Mouse (Mus musculus) hindbrain, postnatal 0 days (tissue): ENCODE data around the gene Picalm. TPM values are rescaled to one million over a fixed set of nuclear protein-coding genes. Genes with fewer than 3 reads are reported as not detected.
A peak's percentile ranks its signal among the peaks of the same experiment; 100 is the strongest.

Experiments used
- ATAC-seq: fragments of 200-750 bp; cut with Nextera tagmentation; 2 replicates; pipeline ENCODE4 v1.8.0; 2017; ENCODE audit warnings: mild to moderate bottlenecking, moderate TSS enrichment, moderate library complexity
- DNase-seq: peaks from one replicate; pipeline ENCODE4 v3.0.0-alpha.2; 2015; ENCODE audit warnings: low spot score
- H3K27ac ChIP-seq: fragments of 300-500 bp; sonication (generic); 2 replicates; pipeline ENCODE4 v1.5.1; 2014; ENCODE audit warnings: mild to moderate bottlenecking
- H3K27me3 ChIP-seq: fragments of 300-500 bp; sonication (generic); 2 replicates; pipeline ENCODE4 v1.6.1; 2014; ENCODE audit warnings: low read length, mixed read lengths; ENCODE audit not compliant: insufficient read depth
- H3K36me3 ChIP-seq: fragments of 300-500 bp; sonication (generic); 2 replicates; pipeline ENCODE4 v1.6.1; 2014; ENCODE audit warnings: low read length, mixed read lengths; ENCODE audit not compliant: insufficient read depth
- H3K4me1 ChIP-seq: fragments of 300-500 bp; sonication (generic); 2 replicates; pipeline ENCODE4 v1.6.1; 2014; ENCODE audit warnings: antibody characterized with exemption, low read length, mixed read lengths; ENCODE audit not compliant: insufficient read depth
- H3K4me2 ChIP-seq: fragments of 300-500 bp; sonication (generic); 2 replicates; pipeline ENCODE4 v1.6.1; 2014; ENCODE audit warnings: low read depth, mild to moderate bottlenecking, low read length, moderate library complexity, mixed read lengths
- H3K4me3 ChIP-seq: fragments of 300-500 bp; sonication (generic); 2 replicates; pipeline ENCODE4 v1.5.1; 2014; ENCODE audit warnings: low read length
- H3K9ac ChIP-seq: fragments of 300-500 bp; sonication (generic); replicated peaks from 2 replicates; pipeline ENCODE4 v1.6.1; 2014; ENCODE audit warnings: mild to moderate bottlenecking, low read length, moderate library complexity, mixed read lengths
- H3K9me3 ChIP-seq: fragments of 300-500 bp; sonication (generic); 2 replicates; pipeline ENCODE4 v1.6.1; 2016; ENCODE audit warnings: low read length, mixed read lengths
- CTCF ChIP-seq: IDR thresholded peaks from 2 replicates; pipeline ENCODE4 v1.5.1; 2016; ENCODE audit warnings: antibody characterized with exemption, control low read depth, low read depth
- WGBS: fragments of 180-500 bp; shearing (Covaris S2); extraction: QIAGEN DNeasy Blood & Tissue Kit; methylation state at CpG from one replicate; pipeline ENCODE4 v1.1.7; 2014; 5-methylcytosine and 5-hydroxymethylcytosine counted together
- polyA plus RNA-seq: library from polyadenylated mRNA; unstranded; fragments of >200 nt; fragmentation: Nextera tagmentation; extraction: Ambion mirVana; gene quantifications from 2 replicates; pipeline ENCODE4 v1.2.1, GENCODE M21; 2015
- total RNA-seq: library from RNA; depleted of rRNA; stranded (reverse); fragments of >200 nt; gene quantifications from 2 replicates; pipeline ENCODE4 v1.2.3, GENCODE M21; 2014

Picalm gene
- total and polyA plus RNA-seq, 2 experiments from 2014 or later = 22.4 to 141 TPM

DNA sequence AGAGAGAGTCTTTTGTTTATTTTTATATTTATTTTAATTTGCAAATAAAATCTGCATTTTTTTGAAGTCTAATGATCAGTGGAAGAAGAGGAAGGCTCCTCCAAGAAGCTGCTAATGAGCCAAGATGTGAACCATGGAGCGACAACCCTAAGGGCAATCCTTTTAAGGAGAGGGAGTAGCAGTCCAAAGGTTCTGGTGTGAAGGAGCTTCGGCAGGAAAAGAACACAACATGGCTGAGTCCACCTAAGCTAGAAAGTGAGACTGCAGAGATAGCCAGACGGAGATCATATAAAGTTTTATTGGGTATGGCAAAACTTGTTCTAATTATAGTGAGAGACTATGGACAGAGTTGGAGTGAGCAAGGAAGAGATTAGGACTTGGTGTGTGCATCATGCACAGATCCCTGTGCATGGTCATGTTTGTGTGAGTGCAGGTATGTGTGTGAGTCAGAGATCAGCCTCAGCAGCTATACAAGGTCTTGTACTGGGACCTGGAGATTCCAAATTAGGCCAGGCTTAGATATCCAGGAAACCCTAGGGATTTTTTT, 29.3 kb upstream of the Picalm start:
- Histone ChIP-seq H3K4me2 (no peak overlapping the region), H3K9me3 (no peaks in the 10 kb centered on the region), H3K4me3 (no peak overlapping the region), H3K27me3 (no peaks in the 10 kb centered on the region), H3K9ac (no peak overlapping the region), H3K27ac (no peak overlapping the region), H3K4me1 (no peaks in the 10 kb centered on the region), H3K36me3 (no peaks in the 10 kb centered on the region)
- DNase-seq (no peak), ATAC-seq (no peak)
- 86% methylated on average over 3 of the region's 3 CpGs for WGBS
- no peak for TF ChIP-seq CTCF

- H3K36me3 ChIP-seq = no peaks in the 10 kb centered on the region
- no peak overlapping the region for H3K9ac ChIP-seq
- H3K27ac ChIP-seq = no peak overlapping the region
- no peak for TF ChIP-seq CTCF
- DNase-seq (no peak), ATAC-seq (no peak)
- no peak overlapping the region for H3K4me2 ChIP-seq
- H3K27me3 ChIP-seq = no peaks in the 10 kb centered on the region
- no peaks in the 10 kb centered on the region for H3K4me1 ChIP-seq
- 100% methylated on average over 2 of the region's 2 CpGs for WGBS
- H3K9me3 ChIP-seq = no peaks in the 10 kb centered on the region; the same call in 1 of the 2 replicates
- H3K4me3 ChIP-seq = no peak overlapping the region
Observed at GRCm38 (mm10) chr7:90116100-90116499, 13.9 kb upstream of the Picalm start.

- no peak overlapping the region for H3K27ac ChIP-seq
- H3K9ac ChIP-seq = no peak overlapping the region
- H3K36me3 ChIP-seq = no peaks in the 10 kb centered on the region
- H3K4me1 ChIP-seq = no peaks in the 10 kb centered on the region
- H3K4me2 ChIP-seq = no peak overlapping the region
- H3K9me3 ChIP-seq = no peaks in the 10 kb centered on the region
- ATAC-seq (no peak), DNase-seq (no peak)
- no peak for TF ChIP-seq CTCF
- no peaks in the 10 kb centered on the region for H3K27me3 ChIP-seq
- 32% methylated on average over 4 of the region's 4 CpGs for WGBS
- H3K4me3 ChIP-seq = no peak overlapping the region
Observed at GRCm38 (mm10) chr7:90120106-90120505, 9.9 kb upstream of the Picalm start.

- no peak for TF ChIP-seq CTCF
- H3K9ac ChIP-seq = no peak overlapping the region
- H3K4me2 ChIP-seq = no peak overlapping the region
- H3K36me3 ChIP-seq = no peaks in the 10 kb centered on the region
- WGBS = 82% methylated on average over 5 of the region's 5 CpGs
- no peak overlapping the region for H3K27ac ChIP-seq
- no peaks in the 10 kb centered on the region for H3K27me3 ChIP-seq
- DNase-seq (no peak), ATAC-seq (no peak)
- no peaks in the 10 kb centered on the region for H3K9me3 ChIP-seq
- H3K4me3 ChIP-seq = no peak overlapping the region
- no peaks in the 10 kb centered on the region for H3K4me1 ChIP-seq
Observed at GRCm38 (mm10) chr7:90124991-90125390, 5.0 kb upstream of the Picalm start.

GRCm38 (mm10) chr7:90128631-90129200, 1.3 kb upstream of the Picalm start:
- H3K9me3 ChIP-seq = no peaks in the 10 kb centered on the region
- peaks cover 6% of the 10 kb centered on the region; the same call in 1 of the 2 replicates for H3K4me1 ChIP-seq
- H3K4me2 ChIP-seq = peak overlapping the region; percentile 95
- ATAC-seq = no peak
- peak overlapping the region; percentile 89 for H3K4me3 ChIP-seq
- H3K27ac ChIP-seq = peak overlapping the region; percentile 98
- DNase-seq = no peak
- H3K9ac ChIP-seq = peak overlapping the region; percentile 98
- H3K27me3 ChIP-seq = no peaks in the 10 kb centered on the region
- no peaks in the 10 kb centered on the region for H3K36me3 ChIP-seq
- 63% methylated on average over 8 of the region's 8 CpGs for WGBS
- no peak for TF ChIP-seq CTCF

DNA sequence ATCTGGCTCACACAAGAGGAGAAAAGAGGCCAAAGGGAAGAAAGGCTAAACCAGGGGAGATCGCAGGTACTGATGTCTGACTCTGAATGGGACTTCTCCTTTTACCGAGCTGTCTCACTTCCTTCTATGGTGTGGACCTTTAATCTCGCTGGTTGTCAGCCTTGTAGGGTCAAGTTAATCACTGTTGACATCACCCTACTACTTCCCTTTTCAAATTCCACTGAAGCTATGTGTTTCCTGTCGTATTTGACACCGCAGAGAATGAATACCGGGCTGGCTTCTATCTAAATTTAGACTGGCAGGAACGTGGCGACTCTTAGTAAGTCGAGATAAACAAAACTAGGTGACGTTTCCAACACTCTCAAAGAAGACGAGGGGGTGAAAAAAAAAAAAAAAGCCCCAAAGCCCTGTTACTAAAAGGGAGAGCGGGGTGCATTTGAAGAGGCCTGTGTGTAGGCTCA, 712 bp upstream of the Picalm start:
- peak; percentile 6 for ATAC-seq
- Histone ChIP-seq H3K4me2 (peak overlapping the region; percentile 95), H3K4me3 (peak overlapping the region; percentile 89), H3K36me3 (no peaks in the 10 kb centered on the region), H3K4me1 (peaks cover 7% of the 10 kb centered on the region; the same call in 1 of the 2 replicates), H3K27me3 (no peaks in the 10 kb centered on the region), H3K9me3 (no peaks in the 10 kb centered on the region), H3K27ac (peak overlapping the region; percentile 98), H3K9ac (peak overlapping the region; percentile 98)
- no peak for TF ChIP-seq CTCF
- under 1% methylated on average over 12 of the region's 12 CpGs for WGBS
- no peak for DNase-seq
